Mouse (Mus musculus) urinary bladder, adult 18-20 months (tissue): ENCODE results near the gene Fgfr2.

Experiments
- DNase-seq, 2 experiments: peaks; one replicate each; pipeline ENCODE4 v3.0.0; 2022; ENCODE audit warnings: low spot score in 2 of 2, mixed read lengths in 2 of 2

Fgfr2 gene

GRCm38 (mm10) chr7:130965396-130965795 is 2157.8 kb downstream of the Fgfr2 start:
- DNase-seq = no peak

DNA sequence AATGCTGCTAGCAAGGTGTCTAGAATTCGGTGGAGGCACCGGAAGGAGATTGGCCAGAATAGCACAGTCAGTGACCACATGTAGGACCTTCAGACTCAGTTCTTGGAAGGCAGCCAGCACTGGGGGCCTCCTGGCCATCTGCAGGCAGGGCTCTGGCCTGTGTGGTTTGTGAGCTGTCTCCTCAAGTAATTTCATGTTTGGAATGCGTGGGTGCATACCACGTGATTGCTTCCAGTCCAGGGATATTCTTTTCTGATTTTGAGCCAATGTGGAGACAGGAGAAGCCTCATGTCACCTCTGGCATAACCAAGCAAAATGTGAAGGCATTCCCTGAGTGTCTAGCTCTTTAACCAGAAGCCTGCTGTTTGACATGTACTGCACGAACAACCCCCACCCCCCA is 2158.5 kb downstream of the Fgfr2 start:
- peak in 1 of 2 experiments; percentile 35 for DNase-seq

- no peak for DNase-seq
Observed at GRCm38 (mm10) chr7:130961429-130961828, 2161.7 kb downstream of the Fgfr2 start.

GRCm38 (mm10) chr7:130959868-130960267 is 2163.3 kb downstream of the Fgfr2 start:
- DNase-seq = peak in 1 of 2 experiments; percentile 74

DNA sequence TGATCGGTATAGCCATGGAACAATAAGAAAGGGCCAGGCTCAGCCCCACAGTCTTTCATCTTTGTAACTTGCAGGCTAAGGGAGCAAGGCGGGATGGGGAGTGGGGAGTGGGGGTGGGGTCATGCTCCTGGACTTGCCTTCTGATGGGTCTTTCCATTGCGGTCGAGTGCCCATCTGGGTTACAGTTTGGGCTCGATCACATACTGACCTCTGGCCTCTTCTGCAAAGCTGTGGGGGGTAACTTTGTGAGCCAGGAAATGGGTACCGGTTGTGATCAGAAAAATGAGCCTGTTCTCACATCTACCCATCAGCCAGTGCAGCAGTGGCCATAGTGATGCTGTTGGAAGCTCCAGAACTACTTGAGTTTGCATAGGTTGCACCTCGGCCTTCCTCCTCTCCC is 2164.6 kb downstream of the Fgfr2 start:
- DNase-seq = no peak

- DNase-seq = no peak
Observed at GRCm38 (mm10) chr7:130954177-130954601, 2169.0 kb downstream of the Fgfr2 start.

- DNase-seq = no peak
Observed at GRCm38 (mm10) chr7:130953376-130953775, 2169.8 kb downstream of the Fgfr2 start.

DNA sequence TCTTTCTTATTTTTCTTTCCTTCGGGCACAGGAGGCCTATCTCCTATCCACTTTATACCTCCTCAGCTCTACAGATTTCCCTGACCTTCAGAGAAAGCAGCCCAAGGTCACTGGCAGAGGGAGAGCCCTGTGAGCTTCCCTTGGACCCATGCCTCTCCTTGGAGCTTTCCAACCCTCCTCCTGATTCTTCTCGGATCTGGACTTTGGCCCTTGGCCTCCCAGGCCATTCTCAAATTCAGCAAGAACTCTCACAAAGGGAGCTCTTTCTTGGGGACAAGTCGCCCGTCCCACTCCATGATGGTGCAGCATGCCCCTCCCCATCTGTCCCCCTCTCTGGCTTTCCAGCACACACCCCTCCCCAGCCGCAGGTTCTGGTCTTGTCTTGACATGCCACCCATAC is 2172.1 kb downstream of the Fgfr2 start:
- no peak for DNase-seq

DNA sequence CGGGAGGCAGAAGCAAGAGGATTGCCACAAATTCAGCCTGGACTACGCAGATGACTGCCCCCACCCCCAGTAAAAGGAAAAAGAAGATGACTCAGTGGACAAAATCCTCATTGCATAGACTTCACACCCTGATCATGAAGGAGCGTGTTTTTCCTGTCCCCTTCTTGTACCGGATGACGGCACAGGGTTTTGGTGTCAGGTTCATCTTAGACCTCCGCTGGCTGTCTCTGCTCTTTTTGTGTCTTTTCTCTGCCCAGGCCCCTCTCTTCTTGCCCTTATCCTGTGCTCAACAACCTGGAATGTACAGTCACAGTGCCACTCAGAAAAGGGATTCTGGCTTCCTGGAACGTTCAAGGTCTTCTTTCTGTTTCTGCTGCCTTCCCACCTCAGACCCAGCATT is 2172.7 kb downstream of the Fgfr2 start:
- DNase-seq = no peak

DNA sequence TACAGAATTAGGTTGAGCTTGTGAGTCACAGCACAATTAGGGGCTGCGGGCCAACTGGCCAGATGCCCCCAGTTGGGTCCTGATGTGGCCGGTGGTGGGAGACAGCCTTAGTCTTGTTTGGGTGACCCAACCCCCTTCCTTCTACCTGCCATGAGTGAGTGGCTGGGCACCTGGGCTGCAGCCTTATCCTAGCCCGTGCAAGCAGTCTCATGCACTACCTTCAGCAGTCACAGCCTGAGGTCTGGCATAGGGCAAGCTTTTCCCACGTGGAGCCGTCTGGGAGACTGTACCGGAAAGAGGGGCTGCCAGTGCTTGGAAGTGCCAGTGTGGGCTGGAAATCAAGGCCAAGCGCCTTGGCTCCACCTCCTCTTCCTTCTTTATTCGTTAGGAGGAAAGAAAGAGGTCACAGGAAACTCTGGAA is 2173.8 kb downstream of the Fgfr2 start:
- no peak for DNase-seq

DNA sequence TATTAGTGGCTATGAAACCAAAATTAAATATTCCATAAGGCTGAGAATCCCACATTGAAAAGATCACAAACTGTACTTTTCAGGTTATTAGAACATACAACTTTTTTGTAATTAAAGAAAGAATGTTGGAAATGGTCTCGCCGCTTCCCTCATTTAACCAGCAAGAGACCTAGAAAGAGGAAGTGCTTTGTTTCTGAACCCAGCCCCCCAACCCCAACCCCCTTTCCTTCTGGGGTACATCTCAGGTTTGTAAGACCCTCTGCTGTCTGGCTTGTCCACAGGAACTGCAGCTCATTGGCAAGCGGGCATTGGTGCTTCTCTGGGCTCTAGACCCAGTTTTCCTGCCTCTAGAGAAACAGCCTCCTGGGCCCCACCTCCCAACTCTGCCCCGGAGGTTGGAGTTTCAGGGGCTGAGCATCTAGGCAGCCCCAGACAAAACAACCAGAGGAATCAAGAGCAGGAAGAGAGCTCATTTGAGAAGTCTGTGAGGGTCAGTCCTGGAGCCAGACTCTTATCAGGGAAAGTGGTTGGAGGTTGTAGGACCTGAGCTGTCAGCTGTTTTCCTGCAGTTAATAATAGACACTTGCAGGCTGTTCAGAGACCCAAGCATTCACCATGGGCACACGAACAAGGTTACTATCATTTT is 2174.5 kb downstream of the Fgfr2 start:
- DNase-seq = no peak

DNA sequence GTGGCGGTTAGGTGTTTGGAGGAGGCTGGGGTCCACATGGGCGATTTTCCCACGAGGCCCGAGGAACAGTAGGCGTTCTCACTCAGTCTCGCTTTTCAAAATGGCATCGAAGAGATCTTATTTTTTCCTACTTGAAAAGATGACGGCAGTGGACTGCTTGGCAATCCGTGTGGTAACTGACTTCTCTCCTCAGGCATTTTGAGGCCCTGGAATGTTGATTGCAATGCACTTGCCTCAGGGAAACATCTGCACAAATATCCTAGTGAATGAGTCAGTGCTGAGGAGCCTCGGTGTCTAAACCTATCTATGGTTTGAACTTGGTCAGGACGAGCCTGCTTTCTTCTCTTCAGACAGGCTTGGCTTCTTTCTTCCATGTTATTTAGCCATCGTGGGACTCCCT is 2176.8 kb downstream of the Fgfr2 start:
- no peak for DNase-seq

GRCm38 (mm10) chr7:130945730-130946129 is 2177.4 kb downstream of the Fgfr2 start:
- DNase-seq = no peak

DNA sequence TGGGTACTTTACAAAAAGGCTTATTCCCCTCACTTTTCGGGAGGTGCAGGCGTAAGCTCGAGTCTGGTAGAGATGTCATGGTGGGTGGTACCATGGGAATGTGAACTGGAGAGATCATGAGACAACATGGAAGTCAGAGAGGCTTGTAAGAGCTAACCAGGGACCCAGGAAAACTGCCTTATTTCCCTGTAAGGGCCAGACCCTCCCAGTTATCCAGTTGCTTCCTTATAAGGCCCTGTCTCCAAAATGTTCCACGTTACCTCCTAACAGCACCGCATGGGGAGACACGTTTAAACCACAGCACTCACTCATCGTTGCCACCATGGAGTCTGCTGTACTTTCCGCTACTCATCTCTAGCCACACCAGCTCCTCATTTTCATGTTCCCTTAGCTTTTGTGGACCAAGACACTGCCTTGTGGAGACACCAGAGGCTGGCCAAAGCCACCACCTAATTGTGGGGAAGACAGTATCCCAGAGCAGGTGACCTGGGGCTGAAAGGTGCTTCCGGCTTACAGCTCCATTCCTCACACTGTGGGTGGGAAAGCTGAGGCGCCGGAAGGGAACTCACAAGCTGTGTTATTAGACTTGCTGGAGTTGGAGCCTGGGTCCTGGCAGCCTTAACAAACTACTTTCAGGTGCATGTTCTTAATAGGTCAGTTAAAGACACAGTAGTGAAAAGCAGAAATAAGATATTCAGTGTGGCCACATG is 2178.2 kb downstream of the Fgfr2 start:
- no peak for DNase-seq

GRCm38 (mm10) chr7:130943280-130943895 is 2179.8 kb downstream of the Fgfr2 start:
- DNase-seq = peak in 1 of 2 experiments; percentile 37

- no peak for DNase-seq
Observed at GRCm38 (mm10) chr7:130940733-130941132, 2182.4 kb downstream of the Fgfr2 start.

- no peak for DNase-seq
Observed at GRCm38 (mm10) chr7:130938896-130939295, 2184.3 kb downstream of the Fgfr2 start.

DNA sequence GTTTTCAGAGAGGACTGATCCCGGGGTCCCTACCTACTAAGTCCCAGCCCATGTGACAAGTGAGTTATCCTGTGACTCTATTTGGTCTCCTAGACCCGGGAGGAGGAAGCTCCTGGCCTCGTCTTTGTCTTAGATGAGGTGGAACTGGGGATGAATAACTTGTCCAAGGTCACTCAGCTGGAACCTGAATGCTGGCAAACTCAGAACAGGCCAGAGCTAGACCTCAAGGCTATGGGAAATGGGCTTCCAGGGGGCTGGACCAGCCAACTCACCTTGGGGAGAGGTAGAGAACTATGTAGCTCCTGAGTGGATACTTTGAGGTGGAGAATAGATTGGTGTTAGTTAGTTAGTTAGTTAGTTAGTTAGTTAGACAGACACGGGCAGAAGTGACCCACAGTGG is 2185.1 kb downstream of the Fgfr2 start:
- DNase-seq = no peak

DNA sequence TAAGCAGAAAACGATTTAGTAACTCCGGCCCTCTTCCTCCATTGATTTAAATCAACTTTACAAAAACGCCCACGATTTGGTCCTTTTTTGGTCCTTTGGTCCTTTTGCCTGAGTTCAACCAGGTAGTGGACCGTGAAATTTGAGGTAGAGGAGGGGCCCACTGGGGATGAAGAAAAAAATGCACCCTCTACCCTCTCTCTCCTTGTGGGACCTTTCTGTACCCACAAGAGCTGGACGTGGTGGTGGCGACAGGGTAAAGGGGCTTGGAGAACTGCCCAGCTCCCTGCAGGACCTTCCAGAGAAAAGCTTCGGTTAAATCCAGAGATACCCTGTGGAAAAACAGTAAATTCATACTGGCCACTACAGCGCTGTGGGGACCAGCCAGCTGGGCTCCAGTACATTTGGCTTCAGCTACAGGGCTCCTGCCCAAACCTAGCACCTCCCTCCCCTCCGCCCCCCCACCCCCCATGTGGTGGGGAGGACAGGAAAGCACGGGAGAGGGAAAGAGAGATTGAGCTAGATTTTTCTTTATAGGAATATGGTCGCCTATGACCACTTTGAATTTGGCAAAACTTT is 2185.8 kb downstream of the Fgfr2 start:
- DNase-seq = no peak

- DNase-seq = peak; percentile 28 to 37
Observed at GRCm38 (mm10) chr7:130936472-130936951, 2186.6 kb downstream of the Fgfr2 start.

DNA sequence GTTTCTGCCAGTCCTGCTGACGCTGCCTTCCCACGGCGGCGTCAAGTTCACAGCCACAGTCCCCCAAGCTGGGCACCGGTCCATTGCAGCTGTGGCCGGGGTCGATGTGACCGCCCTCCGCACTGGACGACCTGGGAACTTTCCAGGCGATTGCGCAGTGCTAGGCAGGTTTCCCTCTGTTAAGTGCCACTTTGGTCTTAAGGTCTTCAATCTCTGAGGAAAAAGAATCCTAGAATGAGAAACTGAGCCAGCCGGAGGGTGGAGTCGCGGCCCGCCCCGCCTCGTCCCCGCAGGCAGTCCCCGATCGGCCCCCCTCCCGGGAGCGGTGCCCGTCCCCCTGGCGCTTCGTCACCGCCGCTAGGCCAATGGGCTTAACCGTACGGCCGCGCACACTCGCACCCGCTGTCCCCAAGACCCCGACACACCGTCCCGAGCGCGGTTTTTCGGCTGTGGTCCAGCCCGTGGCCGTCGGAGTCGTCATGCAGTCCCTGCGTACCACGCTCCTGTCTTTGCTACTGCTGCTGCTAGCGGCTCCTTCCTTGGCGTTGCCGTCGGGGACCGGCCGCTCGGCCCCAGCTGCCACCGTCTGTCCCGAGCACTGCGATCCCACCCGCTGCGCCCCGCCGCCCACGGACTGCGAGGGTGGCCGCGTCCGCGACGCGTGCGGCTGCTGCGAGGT is 2187.2 kb downstream of the Fgfr2 start, which contains the start of gene Htra1:
TSS of gene Htra1 (plus strand) at position 319 of the 679 bp plus-strand sequence.
- peak; percentile 65 to 69 for DNase-seq

- DNase-seq = no peak
Observed at GRCm38 (mm10) chr7:130935421-130935792, 2187.7 kb downstream of the Fgfr2 start.
